Mouse (Mus musculus) myocyte (in vitro differentiated cells): ENCODE measurements at regions not wholly inside any gene's neighbourhood (a gene's known extent, or its start where the extent isn't known, plus 50 kb on each side); places are given as distances from the start of the nearest gene placed in this dataset.

Source experiments
- E2F4 ChIP-seq: IDR thresholded peaks from one replicate; pipeline ENCODE4 v1.6.1; 2011; ENCODE audit warnings: mild to moderate bottlenecking, control low read depth, moderate library complexity; ENCODE audit not compliant: insufficient read depth
- MAX ChIP-seq: IDR thresholded peaks from one replicate; pipeline ENCODE4 v1.6.1; 2011; ENCODE audit warnings: low read depth, mild to moderate bottlenecking, control low read depth
- POLR2A ChIP-seq: IDR thresholded peaks from one replicate; pipeline ENCODE4 v1.6.1; 2011; ENCODE audit warnings: low read depth, mild to moderate bottlenecking, control low read depth, moderate library complexity; ENCODE audit not compliant: insufficient read length
- POLR2AphosphoS2 ChIP-seq: IDR thresholded peaks from one replicate; pipeline ENCODE4 v1.6.1; 2011; ENCODE audit warnings: low read depth, control low read depth; ENCODE audit not compliant: insufficient read length
- TCF3 ChIP-seq: IDR thresholded peaks from one replicate; pipeline ENCODE4 v1.6.1; 2011; ENCODE audit warnings: low read depth, control low read depth; ENCODE audit not compliant: insufficient read length

DNA sequence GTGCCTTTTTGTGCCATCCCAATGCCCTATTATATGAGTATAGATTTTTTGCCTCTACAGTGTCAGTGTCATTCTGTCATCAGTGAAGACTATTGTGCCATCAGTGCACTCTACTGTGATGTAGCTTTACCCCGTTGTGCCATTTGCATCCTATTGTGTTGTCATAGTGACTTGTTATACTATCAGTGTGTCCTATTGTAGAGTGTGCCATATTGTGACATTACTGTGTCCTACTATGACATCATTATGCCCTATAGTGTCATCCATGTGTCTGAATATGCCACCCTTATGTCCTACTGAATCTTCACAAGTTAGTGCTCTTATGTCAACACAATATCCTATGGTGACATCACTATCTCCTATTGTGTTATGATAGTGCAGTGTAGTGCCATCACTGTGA, 293.4 kb downstream of the Slco6d1 start:
- TF ChIP-seq POLR2AphosphoS2 (no peak), MAX (no peak), TCF3 (no peak), E2F4 (no peak), POLR2A (no peak)
